Mouse (Mus musculus) thymus, adult 2 months (tissue): ENCODE results near the gene Map1lc3b. TPM values are rescaled to one million over a fixed set of nuclear protein-coding genes. Genes with fewer than 3 reads are reported as not detected.

Experiments used
- DNase-seq: peaks from one replicate; pipeline ENCODE4 v3.0.0; 2021
- H3K27ac ChIP-seq: fragments of 200-500 bp; 2 replicates; pipeline ENCODE4 v1.5.1; 2012; ENCODE audit warnings: low read length, control low read depth; ENCODE audit not compliant: control insufficient read depth, insufficient read depth
- H3K27me3 ChIP-seq: fragments of 200-500 bp; 2 replicates; pipeline ENCODE4 v1.6.1; 2012; ENCODE audit warnings: mild to moderate bottlenecking, low read length, moderate library complexity, mixed read lengths; ENCODE audit not compliant: control insufficient read depth, insufficient read depth
- H3K36me3 ChIP-seq: fragments of 200-500 bp; 2 replicates; pipeline ENCODE4 v1.6.1; 2012; ENCODE audit warnings: mild to moderate bottlenecking, low read length, moderate library complexity; ENCODE audit not compliant: control insufficient read depth, insufficient read depth
- H3K4me1 ChIP-seq: fragments of 200-500 bp; replicated peaks from 2 replicates; pipeline ENCODE4 v1.6.1; 2012; ENCODE audit warnings: low read length; ENCODE audit not compliant: control insufficient read depth, insufficient read depth
- H3K4me3 ChIP-seq: fragments of 200-500 bp; 2 replicates; pipeline ENCODE4 v1.5.1; 2012; ENCODE audit warnings: mild to moderate bottlenecking, low read length, control low read depth, moderate library complexity; ENCODE audit not compliant: control insufficient read depth, insufficient read depth
- CTCF ChIP-seq: fragments of 200-500 bp; IDR thresholded peaks from 2 replicates; pipeline ENCODE4 v1.5.1; 2012; ENCODE audit warnings: mild to moderate bottlenecking, control low read depth, low read length, moderate library complexity, borderline replicate concordance; ENCODE audit not compliant: control insufficient read depth, poor library complexity, insufficient read depth; ENCODE audit errors: extremely low read depth
- POLR2A ChIP-seq: fragments of 200-500 bp; IDR thresholded peaks from 2 replicates; pipeline ENCODE4 v1.6.1; 2012; ENCODE audit warnings: mild to moderate bottlenecking, low read length, control low read depth, moderate library complexity; ENCODE audit not compliant: control insufficient read depth, poor library complexity, insufficient read depth; ENCODE audit errors: extremely low read depth
- WGBS: fragments of 180-500 bp; shearing (Covaris S2); methylation state at CpG from one replicate; pipeline ENCODE4 v1.1.7; 2018; 5-methylcytosine and 5-hydroxymethylcytosine counted together
- polyA plus RNA-seq: library from polyadenylated mRNA; depleted of rRNA; stranded (reverse); fragments of >200 nt; gene quantifications from 2 replicates; pipeline ENCODE4 v1.2.3, GENCODE M21; 2012

Gene Map1lc3b
- polyA plus RNA-seq, 1 experiment = 103 TPM

GRCm38 (mm10) chr8:121621879-121622278 lies 31.7 kb downstream of the Map1lc3b start:
- H3K27ac ChIP-seq = no peak overlapping the region
- 0 out of 2 replicates have a peak, but pooled peaks cover 3% of the 10 kb centered on the region for H3K4me1 ChIP-seq
- DNase-seq = no peak
- WGBS = 62% methylated on average over 1 of the region's 1 CpGs
- H3K36me3 ChIP-seq = no peaks in the 10 kb centered on the region
- H3K27me3 ChIP-seq = no peaks in the 10 kb centered on the region
- TF ChIP-seq POLR2A (no peak), CTCF (no peak)
- no peak overlapping the region for H3K4me3 ChIP-seq

- no peak overlapping the region for H3K27ac ChIP-seq
- H3K27me3 ChIP-seq = no peaks in the 10 kb centered on the region
- no peaks in the 10 kb centered on the region for H3K36me3 ChIP-seq
- H3K4me1 ChIP-seq = 0 out of 2 replicates have a peak, but pooled peaks cover 3% of the 10 kb centered on the region
- TF ChIP-seq CTCF = no peak
- no peak for TF ChIP-seq POLR2A
- DNase-seq = no peak
- no peak overlapping the region for H3K4me3 ChIP-seq
- WGBS = 94% methylated on average over 8 of the region's 8 CpGs
Measured at GRCm38 (mm10) chr8:121623043-121623442, 32.9 kb downstream of the Map1lc3b start.

DNA sequence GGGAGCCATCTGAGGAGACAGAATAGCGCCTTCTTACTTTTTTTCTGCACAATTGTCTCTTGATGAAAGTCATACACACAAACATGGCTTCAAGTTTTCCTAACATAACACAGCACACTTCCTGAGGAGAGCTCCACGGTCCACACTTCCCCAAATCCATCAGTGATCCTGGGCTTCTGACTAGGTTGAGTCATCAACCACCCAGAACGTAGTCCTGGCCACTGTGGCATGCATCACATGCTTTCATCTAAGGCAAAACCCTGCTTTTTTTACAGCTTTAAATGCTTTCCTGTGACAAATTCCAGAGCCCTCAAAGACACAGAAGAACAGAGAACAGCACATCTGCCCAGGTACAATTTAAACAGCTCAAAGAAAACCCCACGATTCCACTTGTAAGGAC lies 38.5 kb downstream of the Map1lc3b start:
- DNase-seq = no peak
- no peaks in the 10 kb centered on the region for H3K36me3 ChIP-seq
- no peak overlapping the region for H3K27ac ChIP-seq
- no peak overlapping the region for H3K4me3 ChIP-seq
- H3K27me3 ChIP-seq = no peaks in the 10 kb centered on the region
- TF ChIP-seq CTCF (no peak), POLR2A (no peak)
- no peaks in the 10 kb centered on the region for H3K4me1 ChIP-seq
- WGBS = 75% methylated on average over 4 of the region's 4 CpGs

GRCm38 (mm10) chr8:121631645-121632071 lies 41.5 kb downstream of the Map1lc3b start:
- no peak for DNase-seq
- TF ChIP-seq POLR2A (no peak), CTCF (no peak)
- no peaks in the 10 kb centered on the region for H3K27me3 ChIP-seq

DNA sequence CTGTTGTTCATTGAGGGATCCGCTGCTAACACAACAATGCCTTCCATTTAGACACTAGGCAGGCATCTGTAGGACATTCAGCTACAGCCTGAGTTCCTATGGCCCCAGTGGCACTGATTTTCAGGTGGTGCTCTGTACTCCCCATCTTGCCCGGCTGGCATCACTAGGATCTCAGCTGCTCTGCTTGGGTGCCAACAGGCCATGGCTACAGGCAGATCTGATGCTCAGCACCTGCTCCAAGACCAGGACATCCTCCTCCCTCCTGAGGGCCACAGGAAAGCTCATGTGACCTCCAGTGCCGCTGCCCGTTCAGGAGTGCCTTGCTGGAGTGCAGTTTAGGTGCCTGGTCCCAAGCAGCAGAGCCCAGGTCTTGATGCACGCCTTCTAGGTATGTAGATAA lies 42.2 kb downstream of the Map1lc3b start:
- DNase-seq = no peak
- 0 out of 2 replicates have a peak, but pooled peaks cover 2% of the 10 kb centered on the region for H3K4me1 ChIP-seq
- no peak overlapping the region for H3K27ac ChIP-seq
- H3K27me3 ChIP-seq = no peaks in the 10 kb centered on the region
- H3K4me3 ChIP-seq = no peak overlapping the region
- H3K36me3 ChIP-seq = no peaks in the 10 kb centered on the region
- TF ChIP-seq CTCF = no peak
- no peak for TF ChIP-seq POLR2A
- WGBS = 94% methylated on average over 5 of the region's 5 CpGs

More at GRCm38 (mm10) chr8:121631645-121632071, 41.5 kb downstream of the Map1lc3b start:
- Histone ChIP-seq H3K36me3 (no peaks in the 10 kb centered on the region), H3K27ac (no peak overlapping the region), H3K4me3 (no peak overlapping the region), H3K4me1 (0 out of 2 replicates have a peak, but pooled peaks cover 2% of the 10 kb centered on the region)
- 81% methylated on average over 7 of the region's 7 CpGs for WGBS

DNA sequence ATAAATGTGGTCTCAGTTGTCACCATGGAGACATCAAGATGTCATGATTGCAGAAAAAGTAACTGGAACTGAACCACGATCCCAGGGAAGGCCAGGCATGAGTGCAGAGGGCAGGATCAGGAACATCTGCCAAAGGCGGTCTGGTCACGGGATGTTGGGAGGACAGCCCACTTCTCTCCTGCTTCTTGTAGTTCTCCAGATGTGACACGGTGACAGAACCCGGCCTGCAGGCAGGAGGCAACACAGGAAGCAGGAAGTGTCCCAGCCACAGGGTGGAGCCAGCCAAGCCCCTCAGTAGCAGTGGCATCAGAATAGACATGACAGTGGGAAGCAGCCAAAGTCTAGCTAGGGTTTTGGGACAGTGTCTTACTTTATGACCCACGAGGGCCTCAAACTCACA lies 45.4 kb downstream of the Map1lc3b start:
- 36% methylated on average over 6 of the region's 6 CpGs for WGBS
- no peak for DNase-seq
- no peak overlapping the region for H3K4me3 ChIP-seq
- H3K36me3 ChIP-seq = no peaks in the 10 kb centered on the region
- TF ChIP-seq CTCF (no peak), POLR2A (no peak)
- 0 out of 2 replicates have a peak, but pooled peaks cover 2% of the 10 kb centered on the region for H3K4me1 ChIP-seq
- no peaks in the 10 kb centered on the region for H3K27me3 ChIP-seq
- no peak overlapping the region for H3K27ac ChIP-seq

GRCm38 (mm10) chr8:121636180-121636579 lies 46.0 kb downstream of the Map1lc3b start:
- no peak overlapping the region for H3K27ac ChIP-seq
- TF ChIP-seq POLR2A = no peak
- no peak for TF ChIP-seq CTCF

More at GRCm38 (mm10) chr8:121636180-121636579, 46.0 kb downstream of the Map1lc3b start:
- 67% methylated on average over 8 of the region's 8 CpGs for WGBS
- no peak overlapping the region for H3K4me3 ChIP-seq
- H3K27me3 ChIP-seq = no peaks in the 10 kb centered on the region
- no peak for DNase-seq
- H3K36me3 ChIP-seq = no peaks in the 10 kb centered on the region
- 0 out of 2 replicates have a peak, but pooled peaks cover 2% of the 10 kb centered on the region for H3K4me1 ChIP-seq
